Comparison of ENCODE assay signal across 8 mouse cellular contexts in genomic region chr19:14891090-14891428, GRCm38 (mm10).
A peak's percentile ranks its signal among the peaks of the same experiment; 100 is the strongest.
DNase-seq lines count a peak whose midpoint lies in the region; ATAC-seq and TF ChIP-seq lines count a peak whose summit lies in the region.

No protein-coding gene starts in this region.

- no peak overlapping the region for H3K9ac ChIP-seq in heart, postnatal 0 days (replicated peaks; ENCODE audit: low read depth, low read length)
- no peak overlapping the region; the same call in 1 of the 2 replicates for H3K9ac ChIP-seq in hindbrain, embryonic 12.5 days
- peak overlapping the region; percentile 54 for H3K9ac ChIP-seq in midbrain, embryonic 13.5 days (replicated peaks)

- H3K4me2 ChIP-seq in heart, postnatal 0 days (ENCODE audit: low read depth, low read length), result peak overlapping the region; percentile 66
- H3K4me2 ChIP-seq in hindbrain, embryonic 12.5 days (replicated peaks), result peak overlapping the region; percentile 48
- peak overlapping the region; percentile 59 for H3K4me2 ChIP-seq in midbrain, embryonic 13.5 days (replicated peaks)

- no peak for DNase-seq in heart, postnatal 0 days (ENCODE audit: low spot score)
- DNase-seq in heart, postnatal 25 days (ENCODE audit: low spot score), result no peak
- DNase-seq in embryonic facial prominence, embryonic 10.5 days (ENCODE audit: low spot score), result no peak
- no peak for DNase-seq in urinary bladder, adult 18-20 months (ENCODE audit: low spot score in 2 of 2)
- no peak for DNase-seq in gastrocnemius, postnatal 25 days

- H3K27me3 ChIP-seq in heart, postnatal 0 days (ENCODE audit: control insufficient read depth, insufficient read depth, low read length), result peaks cover 24% of the 10 kb centered on the region
- peaks cover 69% of the 10 kb centered on the region for H3K27me3 ChIP-seq in embryonic facial prominence, embryonic 10.5 days (replicated peaks; ENCODE audit: low read depth, poor library complexity, severe bottlenecking)
- H3K27me3 ChIP-seq in hindbrain, embryonic 12.5 days, result peaks cover 16% of the 10 kb centered on the region
- peaks cover 24% of the 10 kb centered on the region for H3K27me3 ChIP-seq in midbrain, embryonic 13.5 days

- WGBS in heart, postnatal 0 days, result 7% methylated on average over 9 of the region's 9 CpGs
- 3% methylated on average over 9 of the region's 9 CpGs for whole genome bisulfite sequencing in embryonic facial prominence, embryonic 10.5 days
- 2% methylated on average over 9 of the region's 9 CpGs for WGBS in hindbrain, embryonic 12.5 days
- 1% methylated on average over 9 of the region's 9 CpGs for WGBS in midbrain, embryonic 13.5 days

- no peaks in the 10 kb centered on the region for H3K36me3 ChIP-seq in heart, postnatal 0 days (replicated peaks; ENCODE audit: control insufficient read depth, insufficient read depth, low read length)
- H3K36me3 ChIP-seq in embryonic facial prominence, embryonic 10.5 days (replicated peaks), result no peaks in the 10 kb centered on the region
- H3K36me3 ChIP-seq in hindbrain, embryonic 12.5 days, result no peaks in the 10 kb centered on the region
- no peaks in the 10 kb centered on the region for H3K36me3 ChIP-seq in midbrain, embryonic 13.5 days

- no peak for TF ChIP-seq CTCF in heart, postnatal 0 days (IDR thresholded peaks at IDR 0.05; ENCODE audit: low read depth)

- 0 out of 2 replicates have a peak, but pooled peaks cover 2% of the 10 kb centered on the region for H3K4me1 ChIP-seq in heart, postnatal 0 days (ENCODE audit: control insufficient read depth, insufficient read depth)
- peaks cover 40% of the 10 kb centered on the region for H3K4me1 ChIP-seq in embryonic facial prominence, embryonic 10.5 days
- H3K4me1 ChIP-seq in hindbrain, embryonic 12.5 days, result peaks cover 37% of the 10 kb centered on the region
- H3K4me1 ChIP-seq in midbrain, embryonic 13.5 days (replicated peaks), result peaks cover 45% of the 10 kb centered on the region

- H3K27ac ChIP-seq in heart, postnatal 0 days (ENCODE audit: low read depth), result no peak overlapping the region
- peak overlapping the region; percentile 74; the same call in 1 of the 2 replicates for H3K27ac ChIP-seq in embryonic facial prominence, embryonic 10.5 days (replicated peaks)
- peak overlapping the region; percentile 82 for H3K27ac ChIP-seq in hindbrain, embryonic 12.5 days
- peak overlapping the region; percentile 85 for H3K27ac ChIP-seq in midbrain, embryonic 13.5 days

- ATAC-seq in heart, postnatal 0 days (ENCODE audit: insufficient read depth, low read depth), result no peak
- peak; percentile 68; the same call in 1 of the 2 replicates for ATAC-seq in hindbrain, embryonic 12.5 days (ENCODE audit: low FRiP score)
- no peak for ATAC-seq in midbrain, embryonic 13.5 days
- ATAC-seq in erythroblast, adult 5-6 weeks (replicated peaks; ENCODE audit: low FRiP score, poor library complexity, severe bottlenecking), result no peak

- intact Hi-C loops in heart, postnatal 25 days (cut with DNase I), result no loop called here

- H3K4me3 ChIP-seq in heart, postnatal 0 days (ENCODE audit: low read depth, low read length), result peak overlapping the region; percentile 34
- peak overlapping the region; percentile 43 for H3K4me3 ChIP-seq in embryonic facial prominence, embryonic 10.5 days
- H3K4me3 ChIP-seq in hindbrain, embryonic 12.5 days, result peak overlapping the region; percentile 20
- H3K4me3 ChIP-seq in midbrain, embryonic 13.5 days (replicated peaks), result peak overlapping the region; percentile 32

- no peak for TF ChIP-seq EP300 in heart, postnatal 0 days (IDR thresholded peaks at IDR 0.05; ENCODE audit: low read depth)

- H3K9me3 ChIP-seq in heart, postnatal 0 days (replicated peaks; ENCODE audit: control insufficient read depth, low read length), result no peaks in the 10 kb centered on the region
- H3K9me3 ChIP-seq in embryonic facial prominence, embryonic 10.5 days, result no peaks in the 10 kb centered on the region
- no peaks in the 10 kb centered on the region for H3K9me3 ChIP-seq in hindbrain, embryonic 12.5 days (replicated peaks)
- H3K9me3 ChIP-seq in midbrain, embryonic 13.5 days, result no peaks in the 10 kb centered on the region
